Mouse (Mus musculus) embryonic facial prominence, embryonic 14.5 days (tissue): ENCODE measurements around the gene Ulk4. TPM values are rescaled to one million over a fixed set of nuclear protein-coding genes. Genes with fewer than 3 reads are reported as not detected.

Experiments used
- ATAC-seq: fragments of 200-750 bp; cut with Nextera tagmentation; 2 replicates; pipeline ENCODE4 v1.8.0; 2017; ENCODE audit warnings: low read depth, moderate number of reproducible peaks, moderate TSS enrichment
- DNase-seq: peaks from one replicate; pipeline ENCODE4 v3.0.0-alpha.2; 2015; ENCODE audit warnings: low spot score
- H3K27ac ChIP-seq: fragments of 300-500 bp; sonication (generic); replicated peaks from 2 replicates; pipeline ENCODE4 v1.5.1; 2014; ENCODE audit warnings: low read depth, mild to moderate bottlenecking, low read length, moderate library complexity
- H3K27me3 ChIP-seq: fragments of 300-500 bp; sonication (generic); replicated peaks from 2 replicates; pipeline ENCODE4 v1.6.1; 2014; ENCODE audit warnings: low read length; ENCODE audit not compliant: control insufficient read depth, insufficient read depth
- H3K36me3 ChIP-seq: fragments of 300-500 bp; sonication (generic); 2 replicates; pipeline ENCODE4 v1.6.1; 2014; ENCODE audit warnings: low read length, mixed read lengths; ENCODE audit not compliant: control insufficient read depth, insufficient read depth
- H3K4me1 ChIP-seq: fragments of 300-500 bp; sonication (generic); 2 replicates; pipeline ENCODE4 v1.6.1; 2014; ENCODE audit warnings: antibody characterized with exemption, low read length; ENCODE audit not compliant: control insufficient read depth, insufficient read depth
- H3K4me2 ChIP-seq: fragments of 300-500 bp; sonication (generic); 2 replicates; pipeline ENCODE4 v1.6.1; 2014; ENCODE audit warnings: low read depth, mild to moderate bottlenecking, low read length, moderate library complexity, mixed read lengths
- H3K4me3 ChIP-seq: fragments of 300-500 bp; sonication (generic); 2 replicates; pipeline ENCODE4 v1.5.1; 2014; ENCODE audit warnings: low read depth, mild to moderate bottlenecking, low read length
- H3K9ac ChIP-seq: fragments of 300-500 bp; sonication (generic); 2 replicates; pipeline ENCODE4 v1.6.1; 2014; ENCODE audit warnings: low read depth, mild to moderate bottlenecking, low read length, moderate library complexity, mixed read lengths
- H3K9me3 ChIP-seq: fragments of 300-500 bp; sonication (generic); 2 replicates; pipeline ENCODE4 v1.6.1; 2016; ENCODE audit warnings: low read length; ENCODE audit not compliant: control insufficient read depth
- WGBS: fragments of 180-500 bp; shearing (Covaris S2); extraction: QIAGEN DNeasy Blood & Tissue Kit; methylation state at CpG from one replicate; pipeline ENCODE4 v1.1.7; 2014; 5-methylcytosine and 5-hydroxymethylcytosine counted together
- polyA plus RNA-seq: library from polyadenylated mRNA; unstranded; fragments of >200 nt; fragmentation: Nextera tagmentation; extraction: Ambion mirVana; gene quantifications from 2 replicates; pipeline ENCODE4 v1.2.1, GENCODE M21; 2014

Ulk4 gene
- polyA plus RNA-seq, 1 experiment from 2014 or later: 136 TPM

- H3K4me3 ChIP-seq: no peak overlapping the region
- DNase-seq (peak; percentile 85), ATAC-seq (peak; percentile 75)
- no peaks in the 10 kb centered on the region for H3K27me3 ChIP-seq
- no peak overlapping the region for H3K9ac ChIP-seq
- WGBS: 15% methylated on average over 10 of the region's 10 CpGs
- H3K36me3 ChIP-seq: no peaks in the 10 kb centered on the region
- peaks cover 11% of the 10 kb centered on the region for H3K4me1 ChIP-seq
- H3K4me2 ChIP-seq: no peak overlapping the region; the same call in 1 of the 2 replicates
- no peaks in the 10 kb centered on the region for H3K9me3 ChIP-seq
- H3K27ac ChIP-seq: no peak overlapping the region
These were observed 168.9 kb downstream of the Ulk4 start for GRCm38 (mm10) chr9:121108110-121108509.

- Histone ChIP-seq H3K9ac (no peak overlapping the region), H3K27me3 (no peaks in the 10 kb centered on the region), H3K9me3 (no peaks in the 10 kb centered on the region), H3K4me2 (no peak overlapping the region), H3K36me3 (no peaks in the 10 kb centered on the region), H3K27ac (no peak overlapping the region), H3K4me3 (no peak overlapping the region), H3K4me1 (peaks cover 11% of the 10 kb centered on the region)
- ATAC-seq (peak; percentile 72), DNase-seq (peak; percentile 79)
- WGBS: 62% methylated on average over 5 of the region's 5 CpGs
These were observed 169.4 kb downstream of the Ulk4 start for GRCm38 (mm10) chr9:121107643-121108042.

- 22% methylated on average over 11 of the region's 11 CpGs for WGBS
- no peak overlapping the region for H3K4me2 ChIP-seq
- peaks cover 11% of the 10 kb centered on the region for H3K4me1 ChIP-seq
- no peak overlapping the region for H3K9ac ChIP-seq
- no peaks in the 10 kb centered on the region for H3K36me3 ChIP-seq
- ATAC-seq (peak; percentile 48; the same call in 1 of the 2 replicates), DNase-seq (peak; percentile 36)
- no peaks in the 10 kb centered on the region for H3K27me3 ChIP-seq
- H3K4me3 ChIP-seq: no peak overlapping the region
- H3K27ac ChIP-seq: no peak overlapping the region
- H3K9me3 ChIP-seq: no peaks in the 10 kb centered on the region
These were observed 169.9 kb downstream of the Ulk4 start for GRCm38 (mm10) chr9:121107101-121107500.

- no peaks in the 10 kb centered on the region for H3K9me3 ChIP-seq
- no peak overlapping the region for H3K4me2 ChIP-seq
- H3K27me3 ChIP-seq: no peaks in the 10 kb centered on the region
- no peak overlapping the region for H3K4me3 ChIP-seq
- no peak overlapping the region for H3K27ac ChIP-seq
- no peaks in the 10 kb centered on the region for H3K4me1 ChIP-seq
- 78% methylated on average over 10 of the region's 10 CpGs for WGBS
- no peak for ATAC-seq
- H3K36me3 ChIP-seq: no peaks in the 10 kb centered on the region
- no peak overlapping the region for H3K9ac ChIP-seq
- no peak for DNase-seq
These were observed 175.5 kb downstream of the Ulk4 start for GRCm38 (mm10) chr9:121101516-121101915.

GRCm38 (mm10) chr9:121099453-121099852, 177.5 kb downstream of the Ulk4 start:
- Histone ChIP-seq H3K4me3 (no peak overlapping the region), H3K4me2 (no peak overlapping the region), H3K9me3 (no peaks in the 10 kb centered on the region), H3K36me3 (no peaks in the 10 kb centered on the region), H3K27ac (no peak overlapping the region), H3K9ac (no peak overlapping the region), H3K4me1 (no peaks in the 10 kb centered on the region), H3K27me3 (no peaks in the 10 kb centered on the region)
- DNase-seq (no peak), ATAC-seq (no peak)
- 86% methylated on average over 10 of the region's 10 CpGs for WGBS

GRCm38 (mm10) chr9:121093760-121094159, 183.2 kb downstream of the Ulk4 start:
- 89% methylated on average over 7 of the region's 7 CpGs for WGBS
- DNase-seq (no peak), ATAC-seq (no peak)
- no peaks in the 10 kb centered on the region for H3K4me1 ChIP-seq
- H3K9ac ChIP-seq: no peak overlapping the region
- H3K27ac ChIP-seq: no peak overlapping the region
- H3K27me3 ChIP-seq: no peaks in the 10 kb centered on the region
- H3K36me3 ChIP-seq: no peaks in the 10 kb centered on the region
- no peaks in the 10 kb centered on the region for H3K9me3 ChIP-seq
- no peak overlapping the region for H3K4me3 ChIP-seq
- H3K4me2 ChIP-seq: no peak overlapping the region

- no peak for DNase-seq
- Histone ChIP-seq H3K9ac (no peak overlapping the region), H3K4me2 (no peak overlapping the region), H3K4me1 (peaks cover 4% of the 10 kb centered on the region; the same call in 1 of the 2 replicates), H3K27ac (no peak overlapping the region), H3K4me3 (no peak overlapping the region), H3K36me3 (no peaks in the 10 kb centered on the region), H3K27me3 (no peaks in the 10 kb centered on the region), H3K9me3 (no peaks in the 10 kb centered on the region)
- WGBS: 83% methylated on average over 5 of the region's 5 CpGs
- no peak for ATAC-seq
These were observed 184.4 kb downstream of the Ulk4 start for GRCm38 (mm10) chr9:121092568-121092967.

- Histone ChIP-seq H3K4me1 (peaks cover 4% of the 10 kb centered on the region; the same call in 1 of the 2 replicates), H3K27ac (no peak overlapping the region), H3K9ac (no peak overlapping the region), H3K9me3 (no peaks in the 10 kb centered on the region), H3K4me2 (no peak overlapping the region), H3K27me3 (no peaks in the 10 kb centered on the region), H3K4me3 (no peak overlapping the region), H3K36me3 (no peaks in the 10 kb centered on the region)
- WGBS: 55% methylated on average over 10 of the region's 10 CpGs
- ATAC-seq (no peak), DNase-seq (no peak)
These were observed 185.8 kb downstream of the Ulk4 start for GRCm38 (mm10) chr9:121091016-121091735.

GRCm38 (mm10) chr9:121087661-121088060, 189.3 kb downstream of the Ulk4 start:
- H3K9ac ChIP-seq: no peak overlapping the region
- no peaks in the 10 kb centered on the region for H3K36me3 ChIP-seq
- H3K4me3 ChIP-seq: no peak overlapping the region
- WGBS: 50% methylated on average over 8 of the region's 8 CpGs
- H3K27me3 ChIP-seq: no peaks in the 10 kb centered on the region
- H3K9me3 ChIP-seq: no peaks in the 10 kb centered on the region
- 0 out of 2 replicates have a peak, but pooled peaks have one; percentile 47 for ATAC-seq
- H3K4me1 ChIP-seq: peaks cover 4% of the 10 kb centered on the region; the same call in 1 of the 2 replicates
- no peak overlapping the region for H3K27ac ChIP-seq
- DNase-seq: peak; percentile 47
- H3K4me2 ChIP-seq: no peak overlapping the region
